Mouse (Mus musculus): ENCODE measurements around the gene Atg10. TPM values are rescaled to one million over a fixed set of nuclear protein-coding genes. Genes with fewer than 3 reads are reported as not detected.

The Atg10 gene
- polyA plus RNA-seq, 1 experiment from 2014 or later = 21.5 TPM

DNA sequence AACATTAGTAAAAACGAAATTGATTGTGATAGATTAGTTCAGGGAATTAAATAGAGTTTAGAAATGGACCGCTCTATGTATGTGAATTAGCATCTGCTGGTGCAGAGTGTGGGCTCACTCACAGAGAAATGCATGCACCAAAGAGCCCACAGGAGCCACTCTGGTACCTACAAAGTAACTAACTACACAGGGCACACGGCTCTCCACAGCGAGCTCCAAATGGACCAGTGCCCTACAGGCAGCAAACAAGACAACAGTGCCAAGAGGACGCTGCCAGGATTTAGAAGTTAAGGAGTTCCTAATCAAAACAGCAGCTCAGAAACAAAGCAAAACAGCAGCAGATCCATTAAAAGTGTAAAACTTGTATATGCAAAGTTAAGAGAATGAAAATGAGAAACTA is 52.6 kb downstream of the Atg10 start:
- WGBS = 83% methylated on average over 5 of the region's 5 CpGs
- H3K9ac ChIP-seq = no peak overlapping the region
- no peaks in the 10 kb centered on the region for H3K27me3 ChIP-seq
- no peak overlapping the region for H3K4me3 ChIP-seq
- H3K36me3 ChIP-seq = no peaks in the 10 kb centered on the region
- H3K27ac ChIP-seq (replicated peaks) = no peak overlapping the region
- H3K4me2 ChIP-seq = no peak overlapping the region
- H3K4me1 ChIP-seq (replicated peaks) = peaks cover 4% of the 10 kb centered on the region; the same call in 1 of the 2 replicates
- H3K9me3 ChIP-seq = no peaks in the 10 kb centered on the region
- ATAC-seq (ENCODE audit: low read depth) = no peak

- Histone ChIP-seq H3K4me1 (replicated peaks) (peaks cover 4% of the 10 kb centered on the region; the same call in 1 of the 2 replicates), H3K4me2 (no peak overlapping the region), H3K9me3 (no peaks in the 10 kb centered on the region), H3K36me3 (no peaks in the 10 kb centered on the region), H3K4me3 (no peak overlapping the region), H3K27me3 (no peaks in the 10 kb centered on the region), H3K27ac (replicated peaks) (no peak overlapping the region), H3K9ac (no peak overlapping the region)
- ATAC-seq (ENCODE audit: low read depth) = no peak
- WGBS = 82% methylated on average over 17 of the region's 17 CpGs
Measured at GRCm38 (mm10) chr13:91169529-91170319, 54.0 kb downstream of the Atg10 start.

DNA sequence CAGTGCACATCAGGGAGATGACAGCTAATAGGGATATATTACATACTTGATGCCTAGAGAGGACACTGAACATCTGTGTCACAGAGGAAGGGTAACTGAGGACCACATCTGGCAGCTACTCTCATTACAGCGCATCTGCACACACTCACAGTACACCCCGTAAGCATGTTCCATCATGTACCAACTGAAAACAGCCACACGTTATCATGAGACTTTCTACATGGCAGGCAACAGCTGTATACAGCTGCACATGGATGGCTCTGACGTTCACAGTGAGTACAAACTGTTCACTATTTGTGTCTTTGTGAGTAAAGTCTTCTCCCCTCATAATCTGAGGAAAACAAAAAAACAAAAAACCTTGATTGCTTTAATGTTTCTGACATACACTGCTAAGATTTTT is 55.3 kb downstream of the Atg10 start:
- no peaks in the 10 kb centered on the region for H3K36me3 ChIP-seq
- H3K4me3 ChIP-seq = no peak overlapping the region
- peak; percentile 30; the same call in 1 of the 2 replicates for ATAC-seq (ENCODE audit: low read depth)
- H3K27me3 ChIP-seq = no peaks in the 10 kb centered on the region
- no peak overlapping the region for H3K9ac ChIP-seq
- WGBS = 72% methylated on average over 4 of the region's 4 CpGs
- no peak overlapping the region for H3K4me2 ChIP-seq
- peaks cover 4% of the 10 kb centered on the region; the same call in 1 of the 2 replicates for H3K4me1 ChIP-seq (replicated peaks)
- H3K27ac ChIP-seq (replicated peaks) = no peak overlapping the region
- H3K9me3 ChIP-seq = no peaks in the 10 kb centered on the region

DNA sequence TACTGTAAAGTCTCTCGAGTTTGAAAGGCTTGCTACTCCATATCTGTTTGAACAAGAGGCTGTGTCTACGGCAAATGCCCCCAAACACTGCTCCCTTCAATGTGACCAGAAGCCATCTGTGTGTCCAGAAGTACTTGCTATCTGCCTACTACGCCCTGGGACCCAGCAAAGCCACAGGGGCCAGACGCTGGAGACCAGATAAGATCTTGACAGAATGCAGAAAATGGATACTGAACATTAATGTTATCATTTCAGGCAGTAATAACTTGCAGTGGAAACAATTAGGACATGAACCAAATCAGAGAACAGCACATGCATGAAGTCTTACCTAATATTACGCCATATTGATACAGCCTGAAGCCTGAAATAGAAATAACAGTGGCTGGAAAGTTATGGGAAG is 56.2 kb downstream of the Atg10 start:
- peaks cover 4% of the 10 kb centered on the region; the same call in 1 of the 2 replicates for H3K4me1 ChIP-seq (replicated peaks)
- no peak overlapping the region for H3K9ac ChIP-seq
- no peak overlapping the region for H3K4me2 ChIP-seq
- no peak for ATAC-seq (ENCODE audit: low read depth)
- H3K36me3 ChIP-seq = no peaks in the 10 kb centered on the region
- no peak overlapping the region for H3K27ac ChIP-seq (replicated peaks)
- H3K27me3 ChIP-seq = no peaks in the 10 kb centered on the region
- no peak overlapping the region for H3K4me3 ChIP-seq
- 91% methylated on average over 5 of the region's 5 CpGs for WGBS
- H3K9me3 ChIP-seq = no peaks in the 10 kb centered on the region

DNA sequence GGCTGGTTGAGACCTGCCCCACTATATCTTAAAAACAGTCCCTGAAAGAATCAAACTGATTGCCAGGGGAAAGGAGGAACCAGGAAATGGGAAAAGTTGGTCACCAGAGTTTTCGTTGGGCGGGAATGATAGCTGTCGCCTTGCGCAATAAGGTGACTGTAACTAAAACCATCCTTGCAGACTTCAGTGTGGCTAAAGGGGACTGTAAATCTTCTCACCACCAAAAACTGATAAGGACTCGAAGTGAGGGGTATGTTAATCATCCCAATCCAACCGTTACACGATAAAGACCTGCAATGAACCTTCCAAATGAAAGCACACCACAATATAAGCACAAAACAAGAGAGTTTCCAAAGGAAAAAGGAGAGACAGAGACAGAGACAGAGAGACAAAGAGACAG is 57.5 kb downstream of the Atg10 start:
- H3K4me2 ChIP-seq = no peak overlapping the region
- H3K4me3 ChIP-seq = no peak overlapping the region
- H3K9me3 ChIP-seq = no peaks in the 10 kb centered on the region
- 87% methylated on average over 7 of the region's 7 CpGs for WGBS
- no peaks in the 10 kb centered on the region for H3K36me3 ChIP-seq
- H3K27ac ChIP-seq (replicated peaks) = no peak overlapping the region
- no peak for ATAC-seq (ENCODE audit: low read depth)
- 0 out of 2 replicates have a peak, but pooled peaks cover 4% of the 10 kb centered on the region for H3K4me1 ChIP-seq (replicated peaks)
- H3K27me3 ChIP-seq = no peaks in the 10 kb centered on the region
- no peak overlapping the region for H3K9ac ChIP-seq

- H3K36me3 ChIP-seq = no peaks in the 10 kb centered on the region
- H3K4me1 ChIP-seq (replicated peaks) = 0 out of 2 replicates have a peak, but pooled peaks cover 4% of the 10 kb centered on the region
- H3K9ac ChIP-seq = no peak overlapping the region
- H3K4me2 ChIP-seq = no peak overlapping the region
- H3K9me3 ChIP-seq = no peaks in the 10 kb centered on the region
- no peak for ATAC-seq (ENCODE audit: low read depth)
- 79% methylated on average over 6 of the region's 6 CpGs for WGBS
- H3K27me3 ChIP-seq = no peaks in the 10 kb centered on the region
- H3K27ac ChIP-seq (replicated peaks) = no peak overlapping the region
- H3K4me3 ChIP-seq = no peak overlapping the region
Measured at GRCm38 (mm10) chr13:91165200-91165599, 58.6 kb downstream of the Atg10 start.

DNA sequence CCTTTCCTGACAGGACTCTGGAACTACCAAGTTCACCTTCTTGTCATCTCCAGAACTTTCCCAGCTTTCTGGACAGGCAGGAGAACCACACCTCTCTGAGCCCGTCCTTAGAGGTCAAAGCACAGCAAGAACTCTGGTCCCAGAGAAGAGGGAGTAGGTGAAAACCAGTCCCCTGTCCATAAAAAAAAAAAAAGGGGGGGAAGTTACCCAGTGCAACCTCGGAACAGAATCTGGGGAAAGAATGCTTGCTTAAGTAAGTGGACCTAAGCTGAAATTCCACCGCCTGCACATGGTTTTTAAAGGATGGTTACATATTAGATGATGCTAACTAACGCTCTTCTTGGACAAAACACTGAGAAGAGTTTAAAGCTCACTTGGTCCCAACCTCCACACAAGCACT is 60.5 kb downstream of the Atg10 start:
- no peaks in the 10 kb centered on the region for H3K9me3 ChIP-seq
- H3K36me3 ChIP-seq = no peaks in the 10 kb centered on the region
- H3K9ac ChIP-seq = no peak overlapping the region
- WGBS = 69% methylated on average over 4 of the region's 4 CpGs
- H3K27ac ChIP-seq (replicated peaks) = no peak overlapping the region
- no peak overlapping the region for H3K4me2 ChIP-seq
- no peaks in the 10 kb centered on the region for H3K27me3 ChIP-seq
- H3K4me1 ChIP-seq (replicated peaks) = 0 out of 2 replicates have a peak, but pooled peaks cover under 1% of the 10 kb centered on the region
- no peak overlapping the region for H3K4me3 ChIP-seq
- ATAC-seq (ENCODE audit: low read depth) = no peak

DNA sequence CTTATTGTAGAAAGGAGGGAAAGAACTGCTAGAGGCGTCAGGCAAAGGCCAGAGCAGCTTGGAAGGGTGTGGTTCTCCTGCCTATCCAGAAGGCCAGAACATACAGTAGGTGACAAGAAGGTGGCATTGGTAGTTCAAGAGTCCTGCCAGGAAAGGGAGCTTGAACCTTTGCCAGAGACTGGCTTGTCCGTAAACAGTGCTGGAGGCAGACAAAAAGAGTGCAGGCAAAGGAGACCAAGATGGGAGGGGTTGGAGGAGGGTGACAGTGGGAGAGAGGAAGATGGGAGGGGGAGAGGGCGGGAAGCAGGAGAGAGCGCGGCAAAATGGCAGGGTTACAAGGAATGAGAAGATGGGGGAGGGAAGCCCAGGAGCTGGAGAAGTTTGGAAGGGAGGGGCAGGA is 61.3 kb downstream of the Atg10 start:
- Histone ChIP-seq H3K4me2 (no peak overlapping the region), H3K4me1 (replicated peaks) (no peaks in the 10 kb centered on the region), H3K36me3 (no peaks in the 10 kb centered on the region), H3K27ac (replicated peaks) (no peak overlapping the region), H3K9ac (no peak overlapping the region), H3K4me3 (no peak overlapping the region), H3K27me3 (no peaks in the 10 kb centered on the region), H3K9me3 (no peaks in the 10 kb centered on the region)
- 33% methylated on average over 5 of the region's 5 CpGs for WGBS
- ATAC-seq (ENCODE audit: low read depth) = no peak

DNA sequence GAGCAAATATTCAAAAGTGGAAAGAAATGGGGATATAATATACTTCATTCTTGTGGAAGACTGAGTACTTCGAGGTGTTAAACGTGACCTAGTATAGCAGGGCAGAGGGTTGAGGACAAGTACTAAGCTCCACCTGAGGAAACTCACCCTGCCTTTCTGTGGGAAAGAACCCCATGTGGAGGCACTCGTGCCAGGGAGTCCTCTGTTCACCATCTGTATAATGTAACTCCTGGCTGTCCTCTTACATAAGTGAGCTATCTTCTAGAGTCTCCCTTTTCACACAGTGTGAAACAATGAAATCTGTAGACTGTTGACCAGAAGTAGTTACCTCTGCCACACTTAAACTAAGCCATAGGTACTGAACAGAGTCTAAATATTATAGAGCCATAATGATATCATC is 63.2 kb downstream of the Atg10 start:
- no peaks in the 10 kb centered on the region for H3K9me3 ChIP-seq
- no peak overlapping the region for H3K4me2 ChIP-seq
- no peak for ATAC-seq (ENCODE audit: low read depth)
- 91% methylated on average over 3 of the region's 3 CpGs for WGBS
- no peaks in the 10 kb centered on the region for H3K4me1 ChIP-seq (replicated peaks)
- H3K27me3 ChIP-seq = no peaks in the 10 kb centered on the region
- H3K36me3 ChIP-seq = no peaks in the 10 kb centered on the region
- H3K4me3 ChIP-seq = no peak overlapping the region
- no peak overlapping the region for H3K27ac ChIP-seq (replicated peaks)
- H3K9ac ChIP-seq = no peak overlapping the region

GRCm38 (mm10) chr13:91159881-91160280 is 63.9 kb downstream of the Atg10 start:
- H3K9ac ChIP-seq = no peak overlapping the region
- H3K27ac ChIP-seq (replicated peaks) = no peak overlapping the region
- H3K36me3 ChIP-seq = no peaks in the 10 kb centered on the region
- no peaks in the 10 kb centered on the region for H3K27me3 ChIP-seq
- H3K4me3 ChIP-seq = no peak overlapping the region
- H3K4me1 ChIP-seq (replicated peaks) = no peaks in the 10 kb centered on the region
- ATAC-seq (ENCODE audit: low read depth) = no peak
- H3K4me2 ChIP-seq = no peak overlapping the region
- no peaks in the 10 kb centered on the region for H3K9me3 ChIP-seq
- 86% methylated on average over 2 of the region's 2 CpGs for WGBS

GRCm38 (mm10) chr13:91157941-91158340 is 65.8 kb downstream of the Atg10 start:
- 86% methylated on average over 4 of the region's 4 CpGs for WGBS
- Histone ChIP-seq H3K27me3 (no peaks in the 10 kb centered on the region), H3K9ac (no peak overlapping the region), H3K4me1 (replicated peaks) (no peaks in the 10 kb centered on the region), H3K4me3 (no peak overlapping the region), H3K4me2 (no peak overlapping the region), H3K36me3 (no peaks in the 10 kb centered on the region), H3K9me3 (no peaks in the 10 kb centered on the region), H3K27ac (replicated peaks) (no peak overlapping the region)
- no peak for ATAC-seq (ENCODE audit: low read depth)

DNA sequence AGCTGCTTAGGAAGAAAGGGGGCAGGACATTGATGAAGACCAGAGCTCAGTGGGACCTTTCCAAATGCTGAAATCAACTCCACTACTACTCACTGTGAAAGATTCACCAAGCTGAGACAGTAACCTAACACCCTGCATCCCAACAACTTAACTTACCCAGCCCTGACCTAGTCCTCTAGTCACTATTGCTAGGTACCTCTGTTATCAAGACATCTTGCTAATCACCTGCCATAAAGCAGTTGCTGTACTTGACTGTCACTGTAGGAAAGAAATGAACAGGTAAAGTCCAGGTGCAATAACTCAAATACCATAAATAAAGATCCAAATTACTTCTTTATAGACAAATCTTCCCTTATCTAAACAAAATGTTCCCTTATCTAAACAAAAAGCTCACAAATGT is 66.3 kb downstream of the Atg10 start:
- no peak overlapping the region for H3K9ac ChIP-seq
- ATAC-seq (ENCODE audit: low read depth) = no peak
- H3K27me3 ChIP-seq = no peaks in the 10 kb centered on the region
- H3K9me3 ChIP-seq = no peaks in the 10 kb centered on the region
- no peak overlapping the region for H3K27ac ChIP-seq (replicated peaks)
- H3K36me3 ChIP-seq = no peaks in the 10 kb centered on the region
- H3K4me3 ChIP-seq = no peak overlapping the region
- no peak overlapping the region for H3K4me2 ChIP-seq
- H3K4me1 ChIP-seq (replicated peaks) = no peaks in the 10 kb centered on the region

DNA sequence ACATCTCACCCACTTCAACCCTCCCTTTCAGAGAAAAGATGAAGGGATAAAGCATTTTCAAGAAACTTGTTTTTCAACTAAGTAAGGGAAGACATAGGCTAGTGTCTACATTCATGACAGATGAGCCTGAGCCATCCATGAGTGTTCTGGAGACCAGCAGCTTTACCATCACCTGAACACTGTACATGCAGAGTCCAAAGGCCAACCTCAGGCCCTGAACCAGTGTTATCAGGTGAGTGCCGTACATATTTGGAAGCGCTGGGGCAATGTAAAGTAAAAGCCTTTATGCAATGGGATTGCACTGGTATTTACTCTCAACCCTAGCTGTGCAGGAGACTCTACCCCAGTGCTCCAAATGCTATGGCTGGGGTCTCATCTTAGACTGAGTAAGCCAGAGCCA is 66.8 kb downstream of the Atg10 start:
- H3K27ac ChIP-seq (replicated peaks) = no peak overlapping the region
- H3K9me3 ChIP-seq = no peaks in the 10 kb centered on the region
- H3K9ac ChIP-seq = no peak overlapping the region
- no peaks in the 10 kb centered on the region for H3K4me1 ChIP-seq (replicated peaks)
- H3K4me2 ChIP-seq = no peak overlapping the region
- no peak overlapping the region for H3K4me3 ChIP-seq
- H3K36me3 ChIP-seq = no peaks in the 10 kb centered on the region
- 96% methylated on average over 2 of the region's 2 CpGs for WGBS
- H3K27me3 ChIP-seq = no peaks in the 10 kb centered on the region
- no peak for ATAC-seq (ENCODE audit: low read depth)

All from neural tube, embryonic 13.5 days (tissue).